Mouse (Mus musculus) forebrain, embryonic 13.5 days (tissue): Measurements from ENCODE around the gene Htr6. TPM values are rescaled to one million over a fixed set of nuclear protein-coding genes. Genes with fewer than 3 reads are reported as not detected.
A peak's percentile ranks its signal among the peaks of the same experiment; 100 is the strongest.

Experiments
- ATAC-seq: fragments of 200-750 bp; cut with Nextera tagmentation; 2 replicates; pipeline ENCODE4 v1.8.0; 2017
- H3K27ac ChIP-seq: fragments of 300-500 bp; sonication (generic); 2 replicates; pipeline ENCODE4 v1.5.1; 2015; ENCODE audit warnings: inconsistent platforms, mild to moderate bottlenecking, moderate library complexity
- H3K27me3 ChIP-seq: fragments of 300-500 bp; sonication (generic); 2 replicates; pipeline ENCODE4 v1.6.1; 2015; ENCODE audit warnings: mild to moderate bottlenecking, inconsistent platforms
- H3K36me3 ChIP-seq: fragments of 300-500 bp; sonication (generic); 2 replicates; pipeline ENCODE4 v1.6.1; 2015; ENCODE audit warnings: mild to moderate bottlenecking, inconsistent platforms; ENCODE audit not compliant: poor library complexity, severe bottlenecking
- H3K4me1 ChIP-seq: fragments of 300-500 bp; sonication (generic); 2 replicates; pipeline ENCODE4 v1.6.1; 2015; ENCODE audit warnings: inconsistent platforms
- H3K4me2 ChIP-seq: fragments of 300-500 bp; sonication (generic); 2 replicates; pipeline ENCODE4 v1.6.1; 2015; ENCODE audit warnings: inconsistent platforms, mild to moderate bottlenecking, moderate library complexity
- H3K4me3 ChIP-seq: fragments of 300-500 bp; sonication (generic); 2 replicates; pipeline ENCODE4 v1.5.1; 2015; ENCODE audit warnings: mild to moderate bottlenecking, inconsistent platforms
- H3K9ac ChIP-seq: fragments of 300-500 bp; sonication (generic); 2 replicates; pipeline ENCODE4 v1.6.1; 2015; ENCODE audit warnings: mild to moderate bottlenecking, inconsistent platforms
- H3K9me3 ChIP-seq: fragments of 300-500 bp; sonication (generic); replicated peaks from 2 replicates; pipeline ENCODE4 v1.6.1; 2016; ENCODE audit warnings: inconsistent platforms
- WGBS: fragments of 180-500 bp; shearing (Covaris S2); methylation state at CpG from one replicate; pipeline ENCODE4 v1.1.7; 2015; 5-methylcytosine and 5-hydroxymethylcytosine counted together
- polyA plus RNA-seq: library from polyadenylated mRNA; unstranded; fragments of >200 nt; fragmentation: Nextera tagmentation; extraction: Ambion mirVana; gene quantifications from 2 replicates; pipeline ENCODE4 v1.2.1, GENCODE M21; 2015

Gene Htr6
- polyA plus RNA-seq, 1 experiment from 2014 or later = 0.18 TPM

GRCm38 (mm10) chr4:139100326-139100725, 25.0 kb upstream of the Htr6 start:
- Histone ChIP-seq H3K4me3 (no peak overlapping the region), H3K4me2 (no peak overlapping the region), H3K36me3 (peaks cover 37% of the 10 kb centered on the region), H3K4me1 (no peaks in the 10 kb centered on the region), H3K9ac (no peak overlapping the region), H3K27me3 (peaks cover 2% of the 10 kb centered on the region), H3K9me3 (peaks cover under 1% of the 10 kb centered on the region; the same call in 1 of the 2 replicates), H3K27ac (no peak overlapping the region)
- ATAC-seq = no peak
- 90% methylated on average over 8 of the region's 8 CpGs for WGBS

DNA sequence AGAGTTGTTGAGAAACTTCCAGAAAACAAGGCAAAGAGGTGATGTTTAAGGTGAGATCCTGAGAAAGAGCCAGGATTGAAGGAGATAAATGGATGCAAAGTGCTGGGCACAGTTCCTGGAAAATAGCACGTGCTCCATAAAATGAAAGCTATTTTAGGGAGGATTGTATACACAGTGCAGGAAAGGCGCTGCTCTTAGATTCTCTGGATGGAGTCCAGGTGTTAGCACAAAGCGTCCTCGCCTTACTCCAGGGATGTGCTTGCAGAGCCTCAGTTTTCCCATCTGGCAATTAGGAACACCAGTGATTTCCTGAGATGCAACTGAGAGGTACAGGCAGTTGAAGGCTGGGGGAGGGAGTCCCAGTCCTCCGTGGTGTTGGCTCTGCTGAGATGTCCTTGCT, 20.8 kb upstream of the Htr6 start:
- H3K4me2 ChIP-seq = no peak overlapping the region
- H3K4me1 ChIP-seq = peaks cover 20% of the 10 kb centered on the region
- no peak for ATAC-seq
- 84% methylated on average over 5 of the region's 5 CpGs for WGBS
- no peak overlapping the region for H3K27ac ChIP-seq
- peaks cover 43% of the 10 kb centered on the region for H3K27me3 ChIP-seq
- no peak overlapping the region for H3K4me3 ChIP-seq
- peaks cover 7% of the 10 kb centered on the region; the same call in 1 of the 2 replicates for H3K9me3 ChIP-seq
- 0 out of 2 replicates have a peak, but pooled peaks cover under 1% of the 10 kb centered on the region for H3K36me3 ChIP-seq
- no peak overlapping the region for H3K9ac ChIP-seq

DNA sequence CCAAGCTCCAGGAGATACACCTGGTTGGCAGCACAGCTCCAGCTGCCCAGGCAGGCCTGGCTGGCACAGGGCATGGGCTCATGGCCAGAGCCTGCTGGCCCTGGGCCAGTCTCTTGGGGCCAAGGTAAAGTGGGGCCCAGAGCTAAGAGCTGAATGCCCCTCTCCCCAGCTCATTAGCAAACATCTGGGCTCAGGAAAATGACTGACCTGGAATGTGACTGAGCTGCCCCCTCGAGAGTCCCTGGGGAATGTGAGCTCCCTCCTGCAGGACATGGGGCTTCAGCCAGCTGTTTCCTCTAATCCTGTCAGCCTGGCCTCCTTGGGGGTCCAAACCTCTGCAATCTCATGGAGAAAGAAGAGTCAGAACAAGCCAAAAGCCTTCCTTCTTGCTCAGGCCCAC, 20.0 kb upstream of the Htr6 start:
- no peak for ATAC-seq
- H3K4me3 ChIP-seq = no peak overlapping the region
- H3K27ac ChIP-seq = no peak overlapping the region
- H3K9me3 ChIP-seq = peaks cover 7% of the 10 kb centered on the region; the same call in 1 of the 2 replicates
- WGBS = 23% methylated on average over 1 of the region's 1 CpGs
- no peaks in the 10 kb centered on the region for H3K36me3 ChIP-seq
- H3K4me2 ChIP-seq = no peak overlapping the region
- peaks cover 51% of the 10 kb centered on the region for H3K27me3 ChIP-seq
- H3K4me1 ChIP-seq = peaks cover 24% of the 10 kb centered on the region
- H3K9ac ChIP-seq = no peak overlapping the region

DNA sequence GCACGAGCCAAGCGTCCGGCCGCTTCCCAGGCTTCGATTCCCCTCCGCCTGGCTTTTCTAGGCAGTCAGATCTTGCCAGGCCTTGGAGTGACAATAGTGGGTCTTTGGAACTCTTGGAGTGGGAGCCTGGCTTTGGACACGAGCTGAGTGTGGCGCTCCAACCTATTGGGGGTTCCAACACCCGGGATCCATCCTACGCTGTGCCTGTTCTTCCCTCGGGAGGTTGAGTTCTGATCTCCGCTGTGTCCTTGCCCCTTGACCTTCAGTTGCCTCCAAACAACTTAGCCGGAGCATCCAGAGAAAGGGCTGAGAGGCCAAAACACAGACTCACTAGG, 17.8 kb upstream of the Htr6 start:
- H3K27me3 ChIP-seq = peaks cover 69% of the 10 kb centered on the region
- 24% methylated on average over 13 of the region's 13 CpGs for WGBS
- ATAC-seq = 0 out of 2 replicates have a peak, but pooled peaks have one; percentile 19
- H3K9me3 ChIP-seq = peaks cover 7% of the 10 kb centered on the region; the same call in 1 of the 2 replicates
- peak overlapping the region; percentile 54 for H3K4me3 ChIP-seq
- peak overlapping the region; percentile 90 for H3K4me2 ChIP-seq
- no peaks in the 10 kb centered on the region for H3K36me3 ChIP-seq
- no peak overlapping the region for H3K27ac ChIP-seq
- H3K4me1 ChIP-seq = peaks cover 27% of the 10 kb centered on the region
- H3K9ac ChIP-seq = peak overlapping the region; percentile 71; the same call in 1 of the 2 replicates

DNA sequence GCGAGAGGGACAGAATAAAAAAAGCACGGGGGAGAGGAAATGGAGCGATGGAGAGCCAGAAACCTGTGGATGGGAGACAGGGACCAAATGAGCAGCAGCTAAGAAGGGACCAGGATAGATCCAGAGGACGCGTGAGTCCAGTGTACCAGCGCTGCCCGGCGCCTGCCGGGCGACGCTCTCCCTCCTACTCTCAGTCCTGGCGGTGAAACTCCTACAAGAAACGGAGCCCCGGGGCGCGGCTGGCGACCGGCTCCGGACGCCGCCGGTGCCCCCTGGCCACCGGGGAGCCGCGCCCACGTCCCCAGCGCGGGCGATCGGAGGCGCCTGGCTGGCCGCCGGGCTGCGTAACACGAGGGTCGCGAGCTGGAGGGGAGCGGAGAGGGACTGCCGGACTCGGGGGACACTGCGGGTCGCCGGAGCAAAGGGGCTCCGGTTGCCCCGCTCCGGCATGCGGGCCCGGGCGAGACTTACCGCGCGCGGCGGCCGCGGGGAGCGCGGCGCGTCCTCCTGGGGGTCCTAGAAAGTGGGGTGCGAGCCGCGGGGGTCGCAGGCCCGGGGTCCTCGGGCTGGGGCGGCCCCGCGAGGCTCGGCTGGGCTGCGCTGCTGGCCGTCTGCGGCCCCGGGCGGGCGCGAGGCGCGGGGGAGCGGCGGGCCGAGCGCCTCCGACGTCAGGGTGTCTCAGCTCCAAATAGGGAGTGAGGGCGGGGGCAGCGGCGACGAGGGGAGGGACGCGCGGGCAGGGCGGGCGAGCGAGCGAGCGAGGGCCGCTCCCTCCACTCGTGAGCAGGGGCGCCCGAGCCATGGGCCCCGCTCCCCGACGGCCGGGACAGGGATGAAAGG, 17.2 kb upstream of the Htr6 start, which contains the start of gene Nbl1:
TSS of gene Nbl1 (minus strand) at position 638 of the 840 bp plus-strand sequence.
- Histone ChIP-seq H3K27me3 (peaks cover 72% of the 10 kb centered on the region), H3K27ac (peak within 1 kb of the TSS; percentile 25; the same call in 1 of the 2 replicates)
- peak; percentile 38; the same call in 1 of the 2 replicates for ATAC-seq

GRCm38 (mm10) chr4:139091478-139092355, 16.3 kb upstream of the Htr6 start:
- Histone ChIP-seq H3K27me3 (peaks cover 72% of the 10 kb centered on the region), H3K4me2 (peak overlapping the region; percentile 90), H3K4me1 (peaks cover 27% of the 10 kb centered on the region), H3K27ac (peak overlapping the region; percentile 25; the same call in 1 of the 2 replicates), H3K4me3 (peak overlapping the region; percentile 54), H3K9me3 (peaks cover 7% of the 10 kb centered on the region; the same call in 1 of the 2 replicates), H3K36me3 (no peaks in the 10 kb centered on the region), H3K9ac (peak overlapping the region; percentile 71)
- no peak for ATAC-seq
- 3% methylated on average over 28 of the region's 28 CpGs for WGBS

More for the DNA sequence above, 17.2 kb upstream of the Htr6 start, which contains the start of gene Nbl1:
- peaks cover 27% of the 10 kb centered on the region for H3K4me1 ChIP-seq
- no peaks in the 10 kb centered on the region for H3K36me3 ChIP-seq
- H3K9ac ChIP-seq = peak within 1 kb of the TSS; percentile 71
- peak within 1 kb of the TSS; percentile 54 for H3K4me3 ChIP-seq
- H3K9me3 ChIP-seq = peaks cover 7% of the 10 kb centered on the region; the same call in 1 of the 2 replicates
- under 1% methylated on average over 87 of the region's 105 CpGs for WGBS
- peak within 1 kb of the TSS; percentile 90 for H3K4me2 ChIP-seq

- Histone ChIP-seq H3K27me3 (peaks cover 72% of the 10 kb centered on the region), H3K27ac (peak overlapping the region; percentile 25; the same call in 1 of the 2 replicates), H3K9ac (no peak overlapping the region), H3K4me2 (peak overlapping the region; percentile 90; the same call in 1 of the 2 replicates), H3K36me3 (no peaks in the 10 kb centered on the region), H3K4me1 (peaks cover 27% of the 10 kb centered on the region), H3K9me3 (peaks cover 7% of the 10 kb centered on the region; the same call in 1 of the 2 replicates), H3K4me3 (peak overlapping the region; percentile 54; the same call in 1 of the 2 replicates)
- WGBS = 36% methylated on average over 7 of the region's 7 CpGs
- no peak for ATAC-seq
Measured at GRCm38 (mm10) chr4:139091066-139091465, 15.7 kb upstream of the Htr6 start.

DNA sequence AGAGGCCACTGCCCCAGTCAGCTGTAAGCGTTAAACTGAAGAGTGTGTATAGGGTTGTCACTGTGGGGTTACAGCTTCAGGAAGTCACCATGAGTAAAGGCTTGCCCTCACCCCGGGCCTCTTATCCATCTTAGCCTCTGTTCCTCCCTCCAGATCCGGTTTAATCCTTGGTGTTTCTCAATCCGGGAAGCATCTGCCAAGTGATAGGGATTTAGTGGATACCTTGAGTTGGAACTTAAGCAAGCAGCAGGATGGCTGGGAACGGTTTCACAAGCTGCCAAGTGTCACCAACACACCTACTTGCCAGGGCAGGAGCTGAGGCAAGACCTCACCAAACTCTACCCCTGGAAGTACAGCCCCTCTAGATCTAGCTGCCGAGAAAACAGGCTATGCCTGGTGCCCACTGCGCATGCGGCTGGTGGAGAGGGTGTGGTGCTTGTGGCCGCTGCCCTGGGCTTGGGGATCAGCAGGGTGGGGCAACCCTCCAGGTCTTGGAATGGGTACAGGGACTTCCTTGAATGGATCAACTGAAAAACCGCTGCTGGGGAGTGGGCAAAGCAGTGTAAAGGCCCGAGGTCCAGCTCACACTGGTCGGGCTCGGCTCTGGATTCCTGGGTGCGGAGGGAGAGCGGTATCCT, 15.1 kb upstream of the Htr6 start:
- H3K9ac ChIP-seq = no peak overlapping the region
- H3K4me2 ChIP-seq = no peak overlapping the region

GRCm38 (mm10) chr4:139088982-139089671, 13.8 kb upstream of the Htr6 start:
- no peak for ATAC-seq
- H3K4me3 ChIP-seq = no peak overlapping the region
- H3K4me1 ChIP-seq = peaks cover 27% of the 10 kb centered on the region
- no peak overlapping the region for H3K27ac ChIP-seq
- WGBS = 64% methylated on average over 9 of the region's 9 CpGs
- peaks cover 72% of the 10 kb centered on the region for H3K27me3 ChIP-seq
- H3K4me2 ChIP-seq = no peak overlapping the region
- H3K9me3 ChIP-seq = no peaks in the 10 kb centered on the region
- H3K36me3 ChIP-seq = no peaks in the 10 kb centered on the region
- 0 out of 2 replicates have a peak overlapping the region, but pooled peaks have one; percentile 12 for H3K9ac ChIP-seq

More for the DNA sequence above, 15.1 kb upstream of the Htr6 start:
- WGBS = 76% methylated on average over 15 of the region's 15 CpGs
- Histone ChIP-seq H3K36me3 (no peaks in the 10 kb centered on the region), H3K4me3 (no peak overlapping the region), H3K27ac (no peak overlapping the region), H3K4me1 (peaks cover 27% of the 10 kb centered on the region), H3K9me3 (peaks cover 7% of the 10 kb centered on the region; the same call in 1 of the 2 replicates), H3K27me3 (peaks cover 73% of the 10 kb centered on the region)
- ATAC-seq = no peak

GRCm38 (mm10) chr4:139086984-139087383, 11.6 kb upstream of the Htr6 start:
- 71% methylated on average over 4 of the region's 4 CpGs for WGBS

DNA sequence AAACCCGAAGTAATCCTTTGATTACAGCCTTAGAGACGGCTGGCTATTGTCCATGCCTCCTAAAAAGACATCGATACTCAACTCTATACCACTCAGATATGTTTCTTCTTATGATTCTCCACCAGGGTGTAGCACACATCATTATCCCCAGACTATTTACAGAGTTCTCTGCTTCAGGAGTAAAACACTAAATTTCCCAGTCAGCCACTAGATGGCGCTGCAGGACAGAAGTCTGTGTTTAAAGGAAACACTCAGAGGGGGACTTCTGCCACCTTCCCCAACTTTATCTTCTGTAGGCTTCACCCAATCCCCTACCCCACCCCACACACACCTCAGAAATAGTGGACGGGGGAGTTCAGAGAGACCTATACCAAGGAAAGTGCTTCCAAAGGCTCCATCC, 10.7 kb upstream of the Htr6 start:
- Histone ChIP-seq H3K4me2 (no peak overlapping the region), H3K27ac (no peak overlapping the region), H3K4me3 (no peak overlapping the region), H3K9ac (no peak overlapping the region), H3K27me3 (peaks cover 41% of the 10 kb centered on the region), H3K36me3 (no peaks in the 10 kb centered on the region), H3K9me3 (no peaks in the 10 kb centered on the region), H3K4me1 (peaks cover 32% of the 10 kb centered on the region)
- 16% methylated on average over 5 of the region's 5 CpGs for WGBS
- peak; percentile 44 for ATAC-seq

More at GRCm38 (mm10) chr4:139086984-139087383, 11.6 kb upstream of the Htr6 start:
- ATAC-seq = no peak
- Histone ChIP-seq H3K4me2 (no peak overlapping the region), H3K4me3 (no peak overlapping the region), H3K27ac (no peak overlapping the region), H3K36me3 (no peaks in the 10 kb centered on the region), H3K9ac (no peak overlapping the region), H3K9me3 (no peaks in the 10 kb centered on the region), H3K27me3 (peaks cover 51% of the 10 kb centered on the region), H3K4me1 (peaks cover 32% of the 10 kb centered on the region)
